Mouse (Mus musculus) heart, embryonic 11.5 days (tissue): ENCODE measurements at regions not wholly inside any gene's neighbourhood (a gene's known extent, or its start where the extent isn't known, plus 50 kb on each side); places are given as distances from the start of the nearest gene placed in this dataset.

Source experiments
- ATAC-seq: fragments of 200-750 bp; cut with Nextera tagmentation; replicated peaks from 2 replicates; pipeline ENCODE4 v1.8.0; 2017; ENCODE audit warnings: moderate library complexity; ENCODE audit not compliant: insufficient number of reproducible peaks, low FRiP score, low TSS enrichment
- H3K27ac ChIP-seq: fragments of 300-500 bp; sonication (generic); 2 replicates; pipeline ENCODE4 v1.5.1; 2014; ENCODE audit warnings: mild to moderate bottlenecking, low read depth, low read length
- H3K27me3 ChIP-seq: fragments of 300-500 bp; sonication (generic); 2 replicates; pipeline ENCODE4 v1.6.1; 2014; ENCODE audit warnings: mild to moderate bottlenecking, low read length, mixed read lengths; ENCODE audit not compliant: control insufficient read depth, insufficient read depth
- H3K36me3 ChIP-seq: fragments of 300-500 bp; sonication (generic); 2 replicates; pipeline ENCODE4 v1.6.1; 2014; ENCODE audit warnings: mild to moderate bottlenecking, low read length, moderate library complexity, mixed read lengths; ENCODE audit not compliant: control insufficient read depth, insufficient read depth
- H3K4me1 ChIP-seq: fragments of 300-500 bp; sonication (generic); 2 replicates; pipeline ENCODE4 v1.6.1; 2014; ENCODE audit warnings: low read length; ENCODE audit not compliant: control insufficient read depth, insufficient read depth
- H3K4me2 ChIP-seq: fragments of 300-500 bp; sonication (generic); 2 replicates; pipeline ENCODE4 v1.6.1; 2014; ENCODE audit warnings: mild to moderate bottlenecking, moderate library complexity
- H3K4me3 ChIP-seq: fragments of 300-500 bp; sonication (generic); 2 replicates; pipeline ENCODE4 v1.5.1; 2014; ENCODE audit warnings: low read depth, low read length
- H3K9ac ChIP-seq: fragments of 300-500 bp; sonication (generic); 2 replicates; pipeline ENCODE4 v1.6.1; 2014; ENCODE audit warnings: mild to moderate bottlenecking, low read depth, low read length, moderate library complexity
- H3K9me3 ChIP-seq: fragments of 300-500 bp; sonication (generic); replicated peaks from 2 replicates; pipeline ENCODE4 v1.6.1; 2016; ENCODE audit warnings: low read length; ENCODE audit not compliant: control insufficient read depth
- WGBS: fragments of 180-500 bp; shearing (Covaris S2); extraction: QIAGEN DNeasy Blood & Tissue Kit; methylation state at CpG from one replicate; pipeline ENCODE4 v1.1.7; 2014; ENCODE audit not compliant: insufficient replicate concordance; 5-methylcytosine and 5-hydroxymethylcytosine counted together

DNA sequence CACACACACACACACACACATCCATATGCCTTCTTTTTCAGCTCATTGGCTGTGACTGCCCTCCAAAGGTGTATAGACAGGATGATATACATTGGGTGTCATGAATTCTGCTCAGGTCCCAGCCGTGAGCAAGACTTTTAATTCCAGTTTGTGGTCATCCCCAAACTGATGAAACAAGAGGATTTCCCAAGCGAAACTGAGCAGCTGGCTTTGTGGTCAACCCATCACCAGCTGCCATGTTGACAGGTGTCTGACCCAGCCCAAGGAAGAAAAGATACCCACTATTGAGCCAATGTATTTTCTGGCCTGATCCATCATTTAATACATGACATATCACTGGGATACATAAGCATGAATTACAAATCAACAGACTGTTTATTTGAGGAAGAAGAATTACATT, 228.8 kb upstream of the Thbs1 start:
- H3K4me2 ChIP-seq, result no peak overlapping the region
- H3K27me3 ChIP-seq, result no peaks in the 10 kb centered on the region
- WGBS, result 57% methylated on average over 2 of the region's 2 CpGs
- no peaks in the 10 kb centered on the region for H3K36me3 ChIP-seq
- H3K9me3 ChIP-seq, result no peaks in the 10 kb centered on the region
- no peak overlapping the region for H3K27ac ChIP-seq
- H3K4me1 ChIP-seq, result no peaks in the 10 kb centered on the region
- no peak overlapping the region for H3K9ac ChIP-seq
- H3K4me3 ChIP-seq, result no peak overlapping the region
- ATAC-seq, result no peak

DNA sequence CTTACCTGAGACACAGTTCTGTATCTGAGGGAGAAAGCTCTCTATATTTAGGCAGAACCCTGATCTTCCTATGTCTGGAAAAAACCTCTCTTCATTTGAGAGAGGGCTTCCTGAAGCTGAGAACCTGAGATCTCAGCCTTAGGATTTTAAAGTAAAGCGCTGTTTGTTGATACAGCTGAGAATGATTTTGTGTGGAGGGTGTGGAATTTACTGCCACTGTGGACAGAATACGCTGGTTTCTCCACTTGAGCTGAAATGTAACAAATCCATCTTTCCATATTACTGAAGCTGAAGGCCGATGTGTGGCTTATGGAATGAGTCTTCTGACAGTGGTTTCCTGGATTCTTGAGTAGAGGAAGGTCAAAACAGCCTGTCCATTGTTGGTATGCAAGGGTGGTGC, 225.2 kb upstream of the Thbs1 start:
- 68% methylated on average over 3 of the region's 3 CpGs for WGBS
- no peaks in the 10 kb centered on the region for H3K4me1 ChIP-seq
- ATAC-seq, result no peak

DNA sequence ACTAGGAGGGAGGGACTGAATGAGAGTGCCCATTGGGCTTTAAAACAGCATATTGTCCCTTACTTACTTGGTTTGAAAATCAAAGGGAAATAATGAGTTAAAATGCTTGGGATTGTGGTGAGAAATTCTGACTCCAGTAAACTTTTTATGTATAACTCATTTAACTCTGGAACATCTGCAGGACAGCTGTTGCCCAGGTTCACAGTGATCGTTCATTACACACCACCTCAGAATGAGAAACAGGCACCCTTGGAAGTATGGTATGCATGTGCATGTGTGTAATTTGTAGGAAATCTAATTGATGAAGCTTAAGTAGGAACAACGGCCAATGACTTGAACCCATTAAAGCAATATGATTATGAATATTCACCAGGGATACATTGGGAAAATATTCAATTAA, 210.4 kb upstream of the Thbs1 start:
- H3K27me3 ChIP-seq, result no peaks in the 10 kb centered on the region
- no peak overlapping the region for H3K4me2 ChIP-seq
- ATAC-seq, result no peak
- no peak overlapping the region for H3K27ac ChIP-seq
- H3K4me1 ChIP-seq, result no peaks in the 10 kb centered on the region
- 80% methylated on average over 2 of the region's 2 CpGs for WGBS
- no peaks in the 10 kb centered on the region for H3K36me3 ChIP-seq
- H3K4me3 ChIP-seq, result no peak overlapping the region
- no peak overlapping the region for H3K9ac ChIP-seq
- H3K9me3 ChIP-seq, result no peaks in the 10 kb centered on the region

More for the DNA sequence above, 225.2 kb upstream of the Thbs1 start:
- no peak overlapping the region for H3K4me2 ChIP-seq
- H3K9ac ChIP-seq, result no peak overlapping the region
- no peaks in the 10 kb centered on the region for H3K27me3 ChIP-seq
- H3K4me3 ChIP-seq, result no peak overlapping the region
- no peaks in the 10 kb centered on the region for H3K9me3 ChIP-seq
- H3K27ac ChIP-seq, result no peak overlapping the region
- no peaks in the 10 kb centered on the region for H3K36me3 ChIP-seq

DNA sequence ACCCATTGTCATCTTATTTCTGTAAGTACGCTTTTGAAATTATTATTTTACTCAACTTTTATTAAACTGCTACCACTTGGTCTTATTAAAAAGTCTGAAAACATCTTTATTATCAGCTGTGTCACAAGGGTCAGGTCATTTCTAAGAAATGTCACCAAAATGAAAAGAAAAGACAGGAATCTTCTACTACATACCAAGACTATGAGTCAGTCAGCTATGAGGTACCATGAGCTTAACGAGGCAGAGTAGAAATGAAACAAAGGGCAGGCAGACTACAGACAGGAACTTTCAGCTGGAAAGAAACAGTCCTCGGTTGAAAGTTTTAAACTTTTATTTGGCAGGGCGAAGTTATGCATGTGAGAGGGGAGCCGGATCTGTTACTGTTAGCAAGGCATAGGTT, 208.8 kb upstream of the Thbs1 start:
- no peak for ATAC-seq
- Histone ChIP-seq H3K4me3 (no peak overlapping the region), H3K4me2 (no peak overlapping the region), H3K27ac (no peak overlapping the region), H3K36me3 (no peaks in the 10 kb centered on the region), H3K9ac (no peak overlapping the region), H3K9me3 (no peaks in the 10 kb centered on the region), H3K27me3 (no peaks in the 10 kb centered on the region), H3K4me1 (no peaks in the 10 kb centered on the region)
- WGBS, result 68% methylated on average over 5 of the region's 5 CpGs

DNA sequence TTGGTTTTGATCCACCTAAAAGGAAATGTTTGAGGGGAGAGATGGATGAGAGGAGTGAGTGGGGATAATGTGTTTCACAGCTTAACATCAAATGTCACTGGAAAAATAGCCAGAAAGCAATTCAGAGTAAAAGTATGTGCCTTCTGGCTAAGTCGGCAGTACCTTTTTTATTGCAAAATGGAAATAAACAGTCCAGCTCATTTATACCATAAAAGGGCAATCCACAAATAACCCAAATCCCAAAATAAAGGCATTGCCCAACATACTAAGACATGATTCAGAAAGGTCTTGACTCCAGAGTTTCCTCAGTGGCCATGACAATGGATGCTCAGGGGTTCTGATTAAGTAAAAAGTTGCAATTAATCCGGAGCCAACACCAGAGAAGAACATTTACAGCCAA, 208.0 kb upstream of the Thbs1 start:
- no peak overlapping the region for H3K9ac ChIP-seq
- H3K27ac ChIP-seq, result no peak overlapping the region
- no peaks in the 10 kb centered on the region for H3K9me3 ChIP-seq
- WGBS, result 79% methylated on average over 2 of the region's 2 CpGs
- H3K4me1 ChIP-seq, result no peaks in the 10 kb centered on the region
- H3K36me3 ChIP-seq, result no peaks in the 10 kb centered on the region
- no peak overlapping the region for H3K4me3 ChIP-seq
- no peaks in the 10 kb centered on the region for H3K27me3 ChIP-seq
- ATAC-seq, result no peak
- no peak overlapping the region for H3K4me2 ChIP-seq

DNA sequence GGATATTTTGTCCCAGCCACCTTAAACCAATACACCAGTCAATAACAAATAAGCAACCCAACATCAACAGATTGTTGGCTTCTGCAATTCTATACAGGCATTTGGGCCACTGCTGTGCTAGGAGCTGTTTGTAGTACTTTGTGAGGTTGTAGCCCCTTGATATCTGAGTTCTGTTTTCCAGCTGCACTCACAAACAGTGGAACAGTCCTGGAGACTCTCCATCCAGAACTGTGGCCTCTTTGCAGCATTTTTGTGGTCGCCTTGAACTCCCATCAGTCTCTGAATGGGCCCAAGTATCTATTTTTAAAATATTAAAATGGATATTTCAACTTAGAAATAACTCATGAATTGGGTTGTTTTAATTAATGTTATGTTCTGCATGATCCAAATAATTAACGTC, 205.2 kb upstream of the Thbs1 start:
- H3K4me2 ChIP-seq, result no peak overlapping the region
- no peaks in the 10 kb centered on the region for H3K27me3 ChIP-seq
- WGBS, result 72% methylated on average over 2 of the region's 2 CpGs
- H3K9me3 ChIP-seq, result no peaks in the 10 kb centered on the region
- H3K4me1 ChIP-seq, result no peaks in the 10 kb centered on the region
- H3K27ac ChIP-seq, result no peak overlapping the region
- H3K9ac ChIP-seq, result no peak overlapping the region
- ATAC-seq, result no peak
- no peaks in the 10 kb centered on the region for H3K36me3 ChIP-seq
- no peak overlapping the region for H3K4me3 ChIP-seq

DNA sequence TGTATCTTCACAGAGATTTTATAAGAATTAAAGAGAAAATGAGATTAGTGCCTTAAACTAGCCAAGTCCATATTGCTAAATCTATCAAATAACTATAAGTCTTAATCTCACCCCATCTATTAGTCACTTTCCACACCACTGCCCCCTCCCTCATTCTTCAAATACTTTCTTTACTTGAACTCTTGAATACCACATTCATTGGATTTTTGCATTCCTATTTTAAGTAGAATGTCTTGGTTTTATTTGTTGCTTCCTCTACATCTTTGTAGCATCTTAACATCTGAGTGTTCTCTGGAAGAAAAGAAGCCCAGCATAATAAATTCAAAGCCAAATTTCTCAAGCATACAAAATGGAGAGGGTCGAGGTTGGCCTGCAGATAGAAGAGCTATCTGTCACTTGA, 200.9 kb upstream of the Thbs1 start:
- H3K4me3 ChIP-seq, result no peak overlapping the region

DNA sequence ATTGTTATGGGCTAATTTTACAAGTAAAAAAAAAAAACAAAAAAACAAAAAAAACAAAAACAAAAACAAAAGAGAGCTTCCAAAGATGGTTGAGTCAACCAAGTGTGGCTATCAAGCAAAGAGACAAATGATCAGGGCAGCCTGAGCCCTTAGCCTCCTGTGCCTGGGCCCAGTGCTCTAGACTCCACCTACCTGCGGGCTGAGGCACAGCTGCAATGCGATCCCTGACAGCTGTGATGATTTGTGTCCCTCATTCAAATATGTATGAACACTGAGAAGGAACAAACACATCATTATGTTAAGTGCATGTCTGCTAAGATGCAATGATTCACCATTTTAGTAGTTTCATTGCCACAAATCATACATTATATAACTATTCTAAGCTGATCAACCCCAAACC, 199.0 kb upstream of the Thbs1 start:
- no peak overlapping the region for H3K4me2 ChIP-seq
- H3K9me3 ChIP-seq, result no peaks in the 10 kb centered on the region
- no peak overlapping the region for H3K27ac ChIP-seq
- H3K36me3 ChIP-seq, result no peaks in the 10 kb centered on the region
- no peaks in the 10 kb centered on the region for H3K27me3 ChIP-seq
- ATAC-seq, result no peak
- no peaks in the 10 kb centered on the region for H3K4me1 ChIP-seq
- H3K9ac ChIP-seq, result no peak overlapping the region
- H3K4me3 ChIP-seq, result no peak overlapping the region
- WGBS, result 61% methylated on average over 2 of the region's 2 CpGs

More for the DNA sequence above, 200.9 kb upstream of the Thbs1 start:
- no peak overlapping the region for H3K27ac ChIP-seq
- H3K4me2 ChIP-seq, result no peak overlapping the region
- no peaks in the 10 kb centered on the region for H3K27me3 ChIP-seq
- no peak overlapping the region for H3K9ac ChIP-seq
- no peaks in the 10 kb centered on the region for H3K4me1 ChIP-seq
- H3K36me3 ChIP-seq, result no peaks in the 10 kb centered on the region
- H3K9me3 ChIP-seq, result no peaks in the 10 kb centered on the region
- ATAC-seq, result no peak
- 66% methylated on average over 1 of the region's 1 CpGs for whole genome bisulfite sequencing

DNA sequence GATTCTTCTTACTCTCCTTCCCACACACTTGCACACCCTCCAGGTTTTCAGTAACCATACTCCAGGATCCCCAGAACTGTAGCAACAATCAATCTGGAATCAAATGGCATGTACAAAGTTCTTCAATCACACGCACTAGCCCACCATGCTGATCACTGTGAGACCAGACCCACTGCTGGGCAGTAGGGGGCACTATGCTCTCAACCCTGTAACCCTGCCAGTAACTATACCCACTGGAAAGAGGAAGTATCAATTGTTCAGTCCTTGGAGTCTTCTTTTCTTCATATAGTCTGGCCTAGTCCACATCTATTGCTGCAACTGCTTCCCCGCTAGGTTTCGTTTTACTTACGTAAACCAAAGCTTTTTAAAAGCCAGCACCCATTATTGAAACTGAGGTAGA, 197.8 kb upstream of the Thbs1 start:
- no peak for ATAC-seq
- H3K27ac ChIP-seq, result no peak overlapping the region
- no peak overlapping the region for H3K4me2 ChIP-seq
- WGBS, result 89% methylated on average over 4 of the region's 4 CpGs
- H3K27me3 ChIP-seq, result no peaks in the 10 kb centered on the region
- no peaks in the 10 kb centered on the region for H3K36me3 ChIP-seq
- no peak overlapping the region for H3K4me3 ChIP-seq
- no peak overlapping the region for H3K9ac ChIP-seq
- no peaks in the 10 kb centered on the region for H3K4me1 ChIP-seq
- no peaks in the 10 kb centered on the region for H3K9me3 ChIP-seq
